Mouse (Mus musculus) thymus, postnatal 10 days (tissue): ENCODE measurements around the gene Srrt.
A peak's percentile ranks its signal among the peaks of the same experiment; 100 is the strongest.
"Not testable (repeated sequence)": the region's sequence is repeated elsewhere in the genome, so short reads cannot be mapped to it uniquely, and the experiment has no call there.

Source experiments
- DNase-seq, 2 experiments: peaks; one replicate each; pipeline ENCODE4 v3.0.0; 2021; ENCODE audit warnings: low spot score in 2 of 2

Srrt gene

GRCm38 (mm10) chr5:137297126-137297525 lies 10.3 kb downstream of the Srrt start:
- DNase-seq = no peak

- no peak for DNase-seq
These were observed 11.8 kb downstream of the Srrt start for GRCm38 (mm10) chr5:137295712-137296111.

- DNase-seq = no peak
These were observed 12.2 kb downstream of the Srrt start for GRCm38 (mm10) chr5:137295296-137295695.

GRCm38 (mm10) chr5:137294744-137295093 lies 12.8 kb downstream of the Srrt start:
- no peak for DNase-seq

- peak; percentile 91 to 93 for DNase-seq
These were observed 13.4 kb downstream of the Srrt start, which contains the start of gene Ufsp1 for GRCm38 (mm10) chr5:137293839-137294743. TSS of gene Ufsp1 (plus strand) at chr5:137294629.

- DNase-seq = peak in 1 of 2 experiments; percentile 38
These were observed 14.2 kb downstream of the Srrt start for GRCm38 (mm10) chr5:137293282-137293681.

GRCm38 (mm10) chr5:137291381-137291926 lies 16.0 kb downstream of the Srrt start:
- DNase-seq = no peak

- DNase-seq = peak in 1 of 2 experiments; percentile 44
These were observed 16.8 kb downstream of the Srrt start for GRCm38 (mm10) chr5:137290677-137291076.

- no peak for DNase-seq
These were observed 17.7 kb downstream of the Srrt start for GRCm38 (mm10) chr5:137289591-137290365.

GRCm38 (mm10) chr5:137288999-137289470 lies 18.4 kb downstream of the Srrt start:
- peak; percentile 52 to 63 for DNase-seq

GRCm38 (mm10) chr5:137287953-137288743 lies 19.3 kb downstream of the Srrt start:
- no peak for DNase-seq

GRCm38 (mm10) chr5:137287032-137287952 lies 20.2 kb downstream of the Srrt start, which contains the start of gene Ache:
TSS of gene Ache (plus strand) at chr5:137287519.
- no peak for DNase-seq

- DNase-seq = peak; percentile 75 to 90
These were observed 20.8 kb downstream of the Srrt start for GRCm38 (mm10) chr5:137286655-137287031.

- no peak for DNase-seq
These were observed 21.5 kb downstream of the Srrt start for GRCm38 (mm10) chr5:137285986-137286385.

- DNase-seq = no peak
These were observed 22.4 kb downstream of the Srrt start for GRCm38 (mm10) chr5:137285045-137285444.

GRCm38 (mm10) chr5:137284411-137284810 lies 23.1 kb downstream of the Srrt start:
- DNase-seq = not testable (repeated sequence)

GRCm38 (mm10) chr5:137277360-137278342 lies 29.8 kb downstream of the Srrt start:
- DNase-seq = no peak

- peak; percentile 65 to 72 for DNase-seq
These were observed 39.2 kb downstream of the Srrt start for GRCm38 (mm10) chr5:137268131-137268910.
